Mouse (Mus musculus) embryonic facial prominence, embryonic 11.5 days (tissue): ENCODE measurements around the gene Gtf3a. TPM values are rescaled to one million over a fixed set of nuclear protein-coding genes. Genes with fewer than 3 reads are reported as not detected.

Experiments used
- ATAC-seq: fragments of 200-750 bp; cut with Nextera tagmentation; replicated peaks from 2 replicates; pipeline ENCODE4 v1.8.0; 2017; ENCODE audit warnings: low read depth; ENCODE audit not compliant: insufficient number of reproducible peaks, low FRiP score, low TSS enrichment
- DNase-seq: peaks from one replicate; pipeline ENCODE4 v3.0.0-alpha.2; 2015; ENCODE audit warnings: low spot score
- H3K27ac ChIP-seq: fragments of 300-500 bp; sonication (generic); replicated peaks from 2 replicates; pipeline ENCODE4 v1.5.1; 2014; ENCODE audit warnings: mild to moderate bottlenecking, low read depth, low read length, control low read depth
- H3K27me3 ChIP-seq: fragments of 300-500 bp; sonication (generic); 2 replicates; pipeline ENCODE4 v1.6.1; 2014; ENCODE audit warnings: mild to moderate bottlenecking, low read length, moderate library complexity, mixed read lengths; ENCODE audit not compliant: control insufficient read depth, insufficient read depth
- H3K36me3 ChIP-seq: fragments of 300-500 bp; sonication (generic); replicated peaks from 2 replicates; pipeline ENCODE4 v1.6.1; 2014; ENCODE audit warnings: low read depth, mild to moderate bottlenecking, low read length, moderate library complexity, mixed read lengths; ENCODE audit not compliant: control insufficient read depth, insufficient read depth
- H3K4me1 ChIP-seq: fragments of 300-500 bp; sonication (generic); 2 replicates; pipeline ENCODE4 v1.6.1; 2014; ENCODE audit warnings: low read length, mixed read lengths; ENCODE audit not compliant: control insufficient read depth, insufficient read depth
- H3K4me2 ChIP-seq: fragments of 300-500 bp; sonication (generic); 2 replicates; pipeline ENCODE4 v1.6.1; 2014; ENCODE audit warnings: low read depth, mild to moderate bottlenecking, control low read depth, low read length, moderate library complexity
- H3K4me3 ChIP-seq: fragments of 300-500 bp; sonication (generic); 2 replicates; pipeline ENCODE4 v1.5.1; 2014; ENCODE audit warnings: low read depth, low read length, control low read depth
- H3K9ac ChIP-seq: fragments of 300-500 bp; sonication (generic); replicated peaks from 2 replicates; pipeline ENCODE4 v1.6.1; 2014; ENCODE audit warnings: mild to moderate bottlenecking, control low read depth, low read length
- H3K9me3 ChIP-seq: fragments of 300-500 bp; sonication (generic); replicated peaks from 2 replicates; pipeline ENCODE4 v1.6.1; 2016; ENCODE audit warnings: mild to moderate bottlenecking, low read length, inconsistent platforms, mixed read lengths; ENCODE audit not compliant: control insufficient read depth
- WGBS: fragments of 180-500 bp; shearing (Covaris S2); extraction: QIAGEN DNeasy Blood & Tissue Kit; methylation state at CpG from one replicate; pipeline ENCODE4 v1.1.7; 2014; 5-methylcytosine and 5-hydroxymethylcytosine counted together
- polyA plus RNA-seq: library from polyadenylated mRNA; unstranded; fragments of >200 nt; fragmentation: Nextera tagmentation; extraction: Ambion mirVana; gene quantifications from 2 replicates; pipeline ENCODE4 v1.2.1, GENCODE M21; 2014

The Gtf3a gene
- polyA plus RNA-seq, 1 experiment from 2014 or later: 120 TPM

DNA sequence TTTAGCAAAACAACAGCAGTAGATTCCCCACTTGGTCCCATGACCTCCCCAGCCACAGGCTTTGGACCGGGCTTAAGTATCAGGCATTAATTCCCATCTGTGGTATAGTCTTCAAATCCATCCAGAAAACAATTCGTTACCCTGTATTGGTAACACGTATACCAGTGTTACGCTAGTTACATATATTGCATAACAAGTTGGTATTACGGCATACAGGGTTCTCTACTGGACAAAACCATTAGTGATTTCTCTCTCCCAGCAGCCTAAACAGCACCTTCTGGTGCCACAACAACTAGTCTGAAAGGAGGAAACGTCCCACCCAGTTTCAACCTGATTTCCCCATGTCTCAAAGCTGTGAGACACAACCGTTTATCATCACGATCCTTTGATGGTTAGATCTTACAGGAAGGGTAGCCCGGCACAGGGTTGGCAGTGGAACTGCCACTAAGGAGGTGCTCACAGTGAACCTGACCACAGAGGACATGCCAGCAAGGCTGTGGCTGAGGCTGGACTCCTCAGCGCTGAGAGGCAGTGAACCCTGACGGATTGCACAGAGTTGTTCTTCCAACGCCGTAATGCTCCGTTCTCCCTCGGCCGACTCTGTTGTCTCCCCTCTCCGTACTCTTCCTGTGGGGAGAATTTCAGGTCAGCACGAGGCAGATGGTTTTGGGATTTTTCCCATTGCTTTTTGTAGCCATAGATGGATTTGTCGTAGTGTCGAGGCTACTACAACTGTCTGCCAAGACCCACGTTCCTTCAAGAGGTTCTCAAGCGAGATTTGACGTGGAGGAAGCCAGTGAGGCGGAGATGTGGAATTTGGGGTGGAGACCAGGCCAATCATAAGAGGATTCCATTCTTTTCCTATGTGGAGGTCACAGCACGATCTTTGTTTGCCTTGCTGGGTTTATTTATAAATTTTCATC is 25.7 kb downstream of the Gtf3a start:
- ATAC-seq (no peak), DNase-seq (no peak)
- WGBS: 85% methylated on average over 25 of the region's 25 CpGs
- Histone ChIP-seq H3K4me2 (no peak overlapping the region), H3K27ac (no peak overlapping the region), H3K4me1 (no peaks in the 10 kb centered on the region), H3K4me3 (no peak overlapping the region), H3K27me3 (no peaks in the 10 kb centered on the region), H3K9me3 (no peaks in the 10 kb centered on the region), H3K36me3 (no peaks in the 10 kb centered on the region), H3K9ac (no peak overlapping the region)

- Histone ChIP-seq H3K4me2 (no peak overlapping the region), H3K27ac (no peak overlapping the region), H3K27me3 (no peaks in the 10 kb centered on the region), H3K9me3 (no peaks in the 10 kb centered on the region), H3K4me3 (no peak overlapping the region), H3K4me1 (no peaks in the 10 kb centered on the region), H3K36me3 (no peaks in the 10 kb centered on the region), H3K9ac (no peak overlapping the region)
- no peak for DNase-seq
- no peak for ATAC-seq
- WGBS: 69% methylated on average over 13 of the region's 13 CpGs
Measured at GRCm38 (mm10) chr5:146974781-146975123, 26.3 kb downstream of the Gtf3a start.

DNA sequence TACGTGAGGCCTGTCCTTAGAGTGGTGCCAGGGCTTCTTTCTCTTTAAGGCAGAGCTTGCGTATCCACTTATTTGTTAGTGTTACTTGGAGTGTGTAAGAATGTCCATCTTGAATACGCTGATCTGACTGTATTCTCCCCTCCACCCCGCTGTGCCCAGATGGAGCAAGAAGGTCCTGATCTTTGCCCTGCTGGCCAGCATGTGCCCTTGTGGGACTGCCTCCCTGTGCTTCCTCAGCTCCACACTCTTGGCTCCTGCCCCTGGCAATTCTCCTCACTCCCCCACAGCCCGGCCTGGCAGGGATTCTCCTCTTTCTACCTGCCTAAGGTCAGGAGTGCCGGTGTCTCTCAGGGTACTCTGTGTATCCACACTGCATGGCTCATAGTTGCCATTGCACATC is 32.9 kb downstream of the Gtf3a start:
- no peaks in the 10 kb centered on the region for H3K4me1 ChIP-seq
- 88% methylated on average over 6 of the region's 6 CpGs for WGBS
- no peaks in the 10 kb centered on the region for H3K36me3 ChIP-seq
- no peak overlapping the region for H3K9ac ChIP-seq
- H3K27me3 ChIP-seq: peaks cover 6% of the 10 kb centered on the region; the same call in 1 of the 2 replicates
- H3K4me3 ChIP-seq: no peak overlapping the region
- no peak overlapping the region for H3K27ac ChIP-seq
- ATAC-seq: no peak
- H3K4me2 ChIP-seq: no peak overlapping the region
- H3K9me3 ChIP-seq: no peaks in the 10 kb centered on the region
- DNase-seq: no peak

- DNase-seq (peak; percentile 79), ATAC-seq (no peak)
- 14% methylated on average over 8 of the region's 8 CpGs for WGBS
- Histone ChIP-seq H3K27me3 (peaks cover 6% of the 10 kb centered on the region; the same call in 1 of the 2 replicates), H3K9ac (no peak overlapping the region), H3K36me3 (no peaks in the 10 kb centered on the region), H3K4me2 (no peak overlapping the region), H3K4me3 (no peak overlapping the region), H3K4me1 (no peaks in the 10 kb centered on the region), H3K27ac (no peak overlapping the region), H3K9me3 (no peaks in the 10 kb centered on the region)
Measured at GRCm38 (mm10) chr5:146983216-146983615, 34.8 kb downstream of the Gtf3a start.

- H3K27me3 ChIP-seq: peaks cover 6% of the 10 kb centered on the region; the same call in 1 of the 2 replicates
- H3K9ac ChIP-seq: no peak overlapping the region
- H3K4me2 ChIP-seq: no peak overlapping the region
- no peaks in the 10 kb centered on the region for H3K36me3 ChIP-seq
- H3K4me1 ChIP-seq: no peaks in the 10 kb centered on the region
- no peak for DNase-seq
- H3K27ac ChIP-seq: no peak overlapping the region
- WGBS: 63% methylated on average over 21 of the region's 21 CpGs
- no peaks in the 10 kb centered on the region for H3K9me3 ChIP-seq
- ATAC-seq: no peak
- H3K4me3 ChIP-seq: no peak overlapping the region
Measured at GRCm38 (mm10) chr5:146985725-146986433, 37.4 kb downstream of the Gtf3a start.

DNA sequence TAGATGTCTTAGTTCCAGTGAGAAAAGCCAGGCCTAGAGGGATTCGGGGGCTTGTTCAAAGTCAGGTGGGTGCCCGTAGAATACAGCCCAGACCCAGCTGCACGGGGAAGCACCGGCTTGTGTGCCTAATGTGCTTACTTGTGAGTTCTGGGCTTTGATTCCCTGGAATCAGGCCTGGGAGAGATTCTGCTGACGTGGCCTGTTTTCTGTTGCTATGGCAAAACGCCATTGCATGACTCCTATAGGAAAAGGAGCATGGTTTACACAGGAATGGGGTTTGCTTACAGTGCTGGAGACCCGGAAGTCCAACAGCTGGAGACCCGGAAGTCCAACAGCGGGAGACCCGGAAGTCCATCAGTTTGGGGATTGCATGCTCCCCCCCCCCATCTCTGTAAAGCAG is 39.1 kb downstream of the Gtf3a start:
- Histone ChIP-seq H3K36me3 (no peaks in the 10 kb centered on the region), H3K4me3 (no peak overlapping the region), H3K4me2 (no peak overlapping the region), H3K9ac (no peak overlapping the region), H3K27ac (no peak overlapping the region), H3K4me1 (no peaks in the 10 kb centered on the region), H3K27me3 (peaks cover 5% of the 10 kb centered on the region; the same call in 1 of the 2 replicates), H3K9me3 (no peaks in the 10 kb centered on the region)
- no peak for ATAC-seq
- DNase-seq: no peak
- WGBS: 90% methylated on average over 10 of the region's 10 CpGs

DNA sequence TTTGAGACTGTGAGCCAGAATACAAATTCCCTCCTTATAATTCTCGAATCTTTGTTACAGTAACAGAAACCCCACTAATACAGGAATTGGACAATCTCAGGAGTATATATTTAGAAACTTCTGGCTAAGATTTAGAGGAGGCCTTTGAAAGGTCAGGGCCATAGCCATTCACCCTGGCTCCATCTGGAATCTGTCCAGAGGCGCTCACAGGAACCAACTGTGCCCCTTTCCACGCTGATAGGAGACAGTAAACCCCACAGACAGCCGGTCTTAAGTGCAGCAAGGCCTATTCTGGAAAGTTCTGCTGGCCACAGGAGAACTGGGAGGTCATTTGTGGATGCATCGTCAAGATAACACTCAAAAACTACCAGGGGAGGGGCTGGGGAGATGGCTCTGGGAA is 40.6 kb downstream of the Gtf3a start:
- no peak for ATAC-seq
- H3K27ac ChIP-seq: no peak overlapping the region
- peaks cover 4% of the 10 kb centered on the region; the same call in 1 of the 2 replicates for H3K27me3 ChIP-seq
- 77% methylated on average over 5 of the region's 5 CpGs for WGBS
- H3K9me3 ChIP-seq: no peaks in the 10 kb centered on the region
- H3K4me2 ChIP-seq: no peak overlapping the region
- H3K9ac ChIP-seq: no peak overlapping the region
- H3K36me3 ChIP-seq: no peaks in the 10 kb centered on the region
- DNase-seq: no peak
- no peaks in the 10 kb centered on the region for H3K4me1 ChIP-seq
- no peak overlapping the region for H3K4me3 ChIP-seq

DNA sequence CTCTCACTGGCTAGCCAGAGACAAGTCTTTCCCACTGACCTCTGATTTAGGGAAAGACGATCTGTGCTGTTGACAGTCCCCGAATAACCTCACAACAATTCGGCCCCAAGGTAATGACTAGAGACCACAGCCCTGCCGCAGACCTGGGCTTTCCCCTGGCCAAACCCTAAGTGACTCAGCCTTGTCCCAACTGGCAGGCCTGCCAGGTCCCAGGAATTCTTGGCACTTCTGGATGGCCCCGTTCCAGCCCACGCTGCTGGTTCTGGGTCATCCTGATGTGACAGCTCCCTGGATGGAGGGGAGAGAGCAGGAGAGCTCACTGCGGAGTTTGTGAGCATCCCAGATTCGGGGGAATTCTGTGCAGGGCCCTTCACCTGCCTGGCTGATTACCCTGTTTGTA is 45.1 kb downstream of the Gtf3a start:
- WGBS: 82% methylated on average over 8 of the region's 8 CpGs

More for the DNA sequence above, 45.1 kb downstream of the Gtf3a start:
- no peaks in the 10 kb centered on the region for H3K9me3 ChIP-seq
- H3K27ac ChIP-seq: no peak overlapping the region
- no peaks in the 10 kb centered on the region for H3K4me1 ChIP-seq
- H3K4me3 ChIP-seq: no peak overlapping the region
- H3K4me2 ChIP-seq: no peak overlapping the region
- no peak overlapping the region for H3K9ac ChIP-seq
- H3K27me3 ChIP-seq: no peaks in the 10 kb centered on the region
- H3K36me3 ChIP-seq: no peaks in the 10 kb centered on the region
- ATAC-seq: no peak
- no peak for DNase-seq
